Mouse (Mus musculus): Measurements from ENCODE around the gene Rbm39.

Gene Rbm39

DNA sequence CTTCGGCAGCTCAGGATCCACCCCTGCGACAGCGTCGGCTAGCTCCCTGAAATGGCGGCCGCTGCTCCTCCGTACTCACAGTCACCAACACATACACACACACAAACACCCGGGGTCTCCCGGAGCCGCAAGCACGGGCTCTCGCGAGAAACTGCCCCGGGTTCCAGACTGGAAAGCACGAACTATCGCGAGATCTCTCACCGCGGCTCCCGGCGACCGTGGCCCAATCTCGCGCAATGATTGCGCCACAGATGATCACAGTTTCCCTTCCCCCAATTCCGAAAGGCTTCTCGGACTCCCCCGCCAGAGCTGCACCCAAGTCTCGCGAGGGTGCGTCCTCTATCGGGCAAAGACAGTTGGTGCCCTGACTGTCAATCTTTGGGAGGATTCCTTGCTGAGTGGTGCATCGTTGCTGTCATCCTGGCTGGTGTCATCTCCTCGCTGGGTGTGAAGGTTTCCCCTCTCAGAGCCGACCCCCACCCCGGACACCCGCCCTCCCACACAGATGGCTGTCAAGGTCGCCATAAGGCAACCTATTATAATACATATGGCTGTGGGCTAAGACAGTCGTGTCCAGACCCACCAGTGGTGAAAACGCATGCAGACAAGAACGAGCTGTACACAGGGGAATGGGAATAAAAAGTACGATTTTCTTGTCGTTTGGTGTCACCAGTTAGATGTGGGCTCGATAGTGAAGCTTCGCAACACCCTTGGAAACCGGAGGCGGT is at the start of gene Rbm39:
Gene Rbm39, minus strand, starts transcription at position 145 of the 728 bp plus-strand sequence.
- peak; percentile 100 for DNase-seq

DNA sequence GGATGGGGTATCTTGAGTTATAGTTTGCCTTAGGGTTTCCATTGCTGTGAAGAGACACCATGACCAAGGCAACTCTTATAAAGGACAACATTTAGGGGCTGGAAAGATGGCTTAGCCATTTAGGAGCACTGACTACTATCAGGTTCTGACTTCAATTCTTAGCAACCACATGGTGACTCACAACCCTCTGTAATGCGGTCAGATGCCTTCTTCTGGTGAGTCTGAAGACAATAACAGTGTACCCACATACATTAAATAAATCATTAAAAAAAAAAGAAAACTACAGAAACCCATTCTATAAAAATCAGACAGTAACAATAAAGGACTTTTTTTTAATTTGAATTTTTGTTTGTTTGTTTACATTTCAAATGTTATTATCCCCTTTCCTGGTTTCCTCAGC is 49.1 kb upstream of the Rbm39 start:
- DNase-seq: no peak

DNA sequence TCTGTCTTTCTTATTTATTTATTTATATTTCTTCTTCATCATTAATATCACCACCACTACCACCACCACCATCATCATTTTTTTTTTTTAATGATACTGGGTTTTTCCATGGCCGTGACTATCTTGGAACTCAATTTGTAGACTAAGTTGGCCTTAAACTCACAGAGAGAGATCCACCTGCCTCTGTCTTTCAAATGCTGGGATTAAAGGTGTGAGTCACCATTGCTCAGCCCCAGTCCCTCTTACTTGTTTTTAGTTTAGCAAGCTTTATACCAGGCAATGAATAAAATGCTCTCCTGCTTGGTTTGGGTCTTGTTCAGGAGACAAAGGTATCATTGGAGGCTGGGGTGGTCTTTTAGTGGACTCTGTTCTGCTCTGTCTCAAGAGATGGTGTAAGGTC is 47.7 kb upstream of the Rbm39 start:
- no peak for DNase-seq

DNA sequence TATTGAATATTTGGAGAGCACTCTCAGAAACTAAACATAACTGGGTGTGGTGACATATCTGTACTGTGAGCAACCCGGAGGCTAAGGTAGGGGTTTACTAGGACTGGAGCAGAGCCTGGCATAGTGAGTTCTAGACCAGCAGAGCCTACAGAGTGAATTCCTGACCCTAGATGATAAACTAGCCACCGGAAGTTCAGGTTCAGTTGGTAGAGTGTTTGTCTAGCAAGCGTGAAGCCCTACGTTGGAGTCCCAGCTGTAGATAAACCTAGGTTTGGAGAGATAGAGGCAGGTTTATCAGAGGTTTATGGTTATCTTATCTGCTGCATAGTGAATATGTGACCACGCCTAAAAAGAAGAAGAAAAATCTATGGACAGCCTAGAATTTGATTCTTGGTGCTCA is 44.0 kb upstream of the Rbm39 start:
- DNase-seq: no peak

DNA sequence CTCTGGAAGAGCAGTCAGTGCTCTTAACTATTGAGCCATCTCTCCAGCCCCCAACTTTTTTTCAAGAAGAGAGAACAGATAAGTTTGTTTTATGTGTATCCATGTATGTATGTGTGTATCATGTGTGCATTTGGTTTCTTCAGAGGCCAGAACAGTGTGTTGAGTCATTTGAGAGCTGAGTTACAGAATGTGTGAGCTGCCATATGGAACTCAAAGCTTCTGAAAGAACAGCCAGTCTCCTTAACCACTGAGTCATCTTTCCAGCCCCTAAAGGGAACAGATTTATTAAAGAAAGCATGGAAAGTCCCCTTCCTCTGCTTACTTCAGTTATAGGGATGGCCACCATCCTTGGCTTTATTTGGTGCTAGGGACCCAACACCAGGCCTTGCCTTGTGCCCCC is 42.1 kb upstream of the Rbm39 start:
- DNase-seq: no peak

DNA sequence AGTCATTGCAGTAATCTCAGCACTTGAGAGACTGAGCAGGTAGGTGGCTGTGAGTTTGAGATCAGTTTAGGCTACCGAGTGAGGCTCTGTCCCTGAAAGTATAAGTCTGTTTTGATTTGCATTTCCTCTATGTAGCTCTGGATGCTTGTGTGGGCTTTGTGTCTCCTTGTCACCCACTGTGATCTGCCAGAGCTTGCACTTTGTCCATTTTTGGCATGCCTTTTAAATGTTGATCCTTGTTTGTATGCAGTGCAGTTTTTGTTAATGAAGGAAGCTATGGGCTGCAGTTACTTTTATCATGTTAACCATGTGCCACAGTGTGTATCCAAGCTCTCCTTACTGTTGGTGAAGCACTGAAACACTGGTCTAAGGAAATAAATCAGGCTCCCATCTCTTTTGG is 37.7 kb upstream of the Rbm39 start:
- no peak for DNase-seq

DNA sequence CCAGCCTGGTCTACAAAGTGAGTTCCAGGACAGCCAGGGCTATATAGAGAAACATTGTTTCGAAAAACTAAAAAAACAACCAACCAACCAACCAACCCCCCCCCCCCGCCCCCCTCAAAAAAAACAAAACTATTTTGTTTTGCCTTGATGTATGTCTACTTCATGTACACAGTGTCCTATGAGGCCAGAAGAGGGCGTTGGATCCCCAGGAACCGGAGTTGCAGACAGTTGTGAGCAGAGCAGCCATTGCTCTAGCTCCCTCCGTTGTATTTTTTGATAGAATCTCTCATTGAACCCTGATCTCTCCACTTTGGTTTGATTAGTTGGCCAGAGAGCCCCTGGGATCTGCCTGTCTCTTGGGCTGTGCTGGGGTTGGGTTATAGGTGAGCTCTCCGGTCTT is 23.9 kb upstream of the Rbm39 start:
- DNase-seq: no peak

DNA sequence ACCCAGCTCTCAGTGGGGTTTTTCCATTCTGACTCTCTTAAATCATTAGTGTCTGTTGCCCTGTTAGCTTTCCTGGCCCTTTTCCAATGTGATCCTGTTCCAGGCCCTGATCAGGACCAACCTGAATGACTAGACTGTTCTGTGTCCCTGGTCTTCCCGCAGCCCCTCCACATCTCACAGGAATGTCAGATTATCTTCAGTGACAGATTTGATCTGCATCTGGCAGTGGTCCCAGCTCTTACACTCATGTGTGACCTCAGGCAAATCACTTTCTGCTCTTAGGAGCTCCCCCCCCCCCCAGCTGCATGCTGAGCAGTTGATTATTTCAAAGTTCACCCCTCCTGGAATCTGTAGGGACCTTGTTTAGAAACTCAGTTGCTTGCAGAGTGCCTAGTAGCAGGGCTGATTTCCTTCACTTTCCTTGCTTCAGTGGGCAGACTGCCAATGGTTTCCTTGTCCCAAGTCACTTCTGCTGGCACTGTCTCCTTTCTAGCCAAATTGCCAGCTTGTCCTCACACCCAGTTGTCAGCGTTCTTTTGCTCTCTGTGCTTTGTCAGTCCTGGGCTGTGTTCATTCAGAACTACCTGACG is 22.9 kb upstream of the Rbm39 start:
- DNase-seq: peak; percentile 94

DNA sequence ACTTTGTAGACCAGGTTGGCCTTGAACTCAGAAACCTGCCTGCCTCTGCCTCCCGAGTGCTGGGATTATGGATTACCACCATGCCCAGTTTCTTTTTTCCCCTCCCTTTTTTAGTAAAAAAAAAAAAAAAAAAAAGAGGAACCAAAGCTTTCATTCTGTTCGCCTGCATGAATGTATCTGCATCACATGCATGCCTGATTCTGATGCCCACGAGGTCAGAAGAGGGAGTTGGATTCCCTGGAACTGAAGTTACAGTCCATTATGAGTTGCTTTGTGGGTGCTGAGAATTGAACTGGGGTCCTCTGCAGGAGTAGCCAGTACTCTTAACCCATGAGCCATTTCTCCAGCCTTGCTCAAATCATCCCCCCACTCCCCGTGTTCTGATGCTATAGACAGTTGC is 21.4 kb upstream of the Rbm39 start:
- no peak for DNase-seq

DNA sequence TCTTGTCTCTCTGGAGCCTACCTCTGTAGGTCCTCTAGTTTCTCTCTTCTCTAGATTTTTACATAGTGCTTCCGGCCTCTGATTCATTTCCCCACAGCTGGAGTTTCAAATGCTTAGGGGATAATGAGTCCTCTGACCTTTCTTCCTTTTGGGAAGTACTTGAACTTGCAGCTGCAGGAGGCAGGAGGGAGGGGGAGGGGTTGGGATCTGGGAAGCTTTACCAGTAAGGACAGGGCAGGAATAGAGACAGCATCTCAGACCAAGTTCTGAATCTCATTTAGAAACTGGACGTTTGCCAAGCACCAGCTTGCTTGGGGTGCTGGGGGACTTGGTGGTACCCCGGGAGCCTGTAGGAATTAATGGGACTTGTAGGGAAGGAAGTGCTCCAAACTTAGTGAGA is 19.9 kb upstream of the Rbm39 start:
- peak; percentile 91 for DNase-seq

DNA sequence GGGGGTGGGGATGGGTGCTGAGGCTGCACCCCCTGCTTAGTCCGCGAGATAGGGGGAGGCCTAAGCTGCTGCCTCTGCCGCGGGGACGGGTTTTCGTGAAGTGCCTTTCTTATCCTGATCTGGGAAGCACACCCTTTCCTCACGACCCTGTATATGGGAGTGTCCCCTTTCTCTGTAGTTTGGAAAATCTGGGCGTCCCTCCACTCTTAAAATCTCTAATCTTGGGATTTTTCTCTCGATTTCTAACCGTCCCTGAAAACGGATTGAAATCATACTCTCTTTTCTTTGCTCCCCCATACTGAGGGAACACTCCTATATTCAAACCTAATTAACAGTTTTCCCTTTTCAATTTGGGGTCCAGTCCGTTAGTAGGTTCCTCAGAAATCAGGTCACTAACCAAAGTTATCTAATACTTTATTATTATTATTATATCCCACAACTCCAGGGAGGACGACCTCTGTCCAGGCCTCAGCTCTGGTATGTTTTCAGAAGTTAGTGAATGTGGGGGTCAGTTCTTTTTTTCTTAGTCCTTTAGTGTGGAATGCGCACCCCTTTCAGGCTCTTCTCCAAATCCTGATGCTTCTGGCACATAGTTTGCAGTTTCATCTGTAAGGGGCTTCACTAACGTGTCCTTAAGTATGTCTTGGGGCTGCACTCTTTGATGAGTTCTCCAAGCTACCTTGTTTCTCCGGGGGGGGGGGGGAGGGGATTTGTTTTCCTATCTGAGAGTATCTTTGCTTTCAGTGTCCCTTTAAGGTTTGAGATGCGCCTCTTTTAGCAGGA is 17.3 kb upstream of the Rbm39 start:
- DNase-seq: peak; percentile 92

DNA sequence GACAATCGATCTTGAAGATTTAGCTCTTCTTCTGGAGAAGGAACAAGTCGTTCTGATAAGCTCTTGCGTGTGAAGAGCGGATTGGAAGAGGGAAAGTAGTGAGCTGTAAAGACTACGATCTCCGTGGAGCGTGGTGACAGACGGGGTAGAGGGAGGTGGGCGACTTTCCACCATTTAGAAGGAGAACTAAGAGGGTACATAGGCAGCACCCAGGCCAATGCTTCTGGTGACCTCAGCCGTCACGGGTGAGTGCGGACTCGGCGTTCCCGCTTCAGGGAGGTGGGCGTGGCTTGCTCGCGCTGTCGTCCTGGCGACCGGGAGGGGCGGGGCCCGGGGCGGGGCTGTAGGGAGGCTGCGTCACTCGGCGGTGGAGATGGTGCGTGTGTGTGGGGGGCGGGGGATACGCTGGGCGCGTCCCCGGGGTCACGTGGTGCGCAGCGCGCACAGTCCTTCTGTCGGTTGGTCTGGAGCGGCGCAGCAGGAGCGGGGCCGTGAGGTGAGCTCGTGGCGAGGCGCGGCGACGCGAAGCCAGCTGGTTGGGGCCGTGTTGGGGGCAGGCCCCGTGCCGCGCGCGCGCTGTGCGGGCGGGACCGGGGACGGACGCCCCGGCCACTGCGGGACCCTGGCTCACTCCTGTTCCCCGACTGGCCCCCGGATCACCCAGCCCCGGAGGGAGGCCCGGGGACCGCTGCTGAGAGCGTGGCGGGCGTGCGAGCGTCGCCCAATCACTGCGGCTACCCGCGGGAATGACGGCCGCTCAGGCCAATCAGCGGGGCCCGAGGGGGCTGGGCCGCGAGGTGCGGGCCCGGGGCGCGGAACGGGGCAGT is 16.5 kb upstream of the Rbm39 start, which contains the start of gene Phf20:
Gene Phf20, plus strand, starts transcription at position 165 of the 827 bp plus-strand sequence.
- DNase-seq: peak; percentile 100

DNA sequence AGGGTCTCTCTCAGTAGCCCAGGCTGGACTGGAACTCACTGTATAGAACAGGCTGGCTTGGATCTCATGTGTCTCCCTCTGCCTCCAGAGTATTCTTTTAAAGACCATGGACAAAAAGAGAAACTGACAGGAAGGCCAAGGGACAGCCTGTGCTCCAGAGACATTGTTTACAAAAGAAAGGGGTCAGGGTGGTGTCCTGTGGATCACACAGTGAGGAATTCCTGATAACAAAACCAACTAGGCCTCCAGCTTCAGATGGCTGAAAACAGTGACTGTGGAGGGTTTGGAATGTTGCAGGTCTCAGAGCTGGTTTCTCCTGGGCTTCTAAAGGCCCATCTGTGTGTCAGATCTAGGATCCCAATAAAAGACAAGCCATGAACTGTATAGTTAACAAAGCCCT is 14.5 kb upstream of the Rbm39 start:
- DNase-seq: peak; percentile 94

DNA sequence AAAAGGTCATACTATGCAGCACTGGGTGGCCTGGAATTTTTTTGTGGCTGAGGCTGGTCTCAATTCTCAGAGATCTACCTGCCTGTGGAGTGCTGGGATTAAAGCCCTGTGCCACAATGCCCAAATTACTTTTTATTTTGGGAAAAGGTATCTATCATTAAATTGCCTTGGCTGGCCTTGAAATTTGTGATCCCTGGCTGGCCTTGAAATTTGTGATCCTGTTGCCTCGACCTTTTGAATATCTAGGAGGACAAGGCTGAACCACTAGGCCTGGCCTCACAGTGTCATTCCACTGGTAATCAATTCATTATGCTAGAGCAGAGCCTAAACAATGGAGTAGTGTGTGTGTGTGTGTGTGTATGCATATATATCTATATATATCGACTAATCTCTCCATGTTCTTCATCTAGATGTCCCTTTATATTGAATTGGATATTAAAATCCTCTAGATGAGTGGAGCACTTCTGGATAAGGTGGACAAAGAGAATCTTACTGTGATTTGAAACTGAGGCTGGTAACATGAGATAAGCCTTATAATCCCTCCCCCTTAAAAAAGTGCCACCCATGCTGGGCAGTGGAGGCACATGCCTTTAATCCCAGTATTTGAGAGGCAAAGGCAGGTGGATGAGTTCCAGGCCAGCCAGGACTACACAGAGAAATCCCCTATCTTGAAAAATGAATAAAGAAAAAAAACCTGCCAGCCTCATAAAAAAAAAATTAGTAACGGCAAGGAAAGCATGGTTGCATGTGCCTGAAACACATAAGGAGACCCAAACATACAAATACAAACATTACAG is 13.2 kb upstream of the Rbm39 start:
- DNase-seq: peak; percentile 61

DNA sequence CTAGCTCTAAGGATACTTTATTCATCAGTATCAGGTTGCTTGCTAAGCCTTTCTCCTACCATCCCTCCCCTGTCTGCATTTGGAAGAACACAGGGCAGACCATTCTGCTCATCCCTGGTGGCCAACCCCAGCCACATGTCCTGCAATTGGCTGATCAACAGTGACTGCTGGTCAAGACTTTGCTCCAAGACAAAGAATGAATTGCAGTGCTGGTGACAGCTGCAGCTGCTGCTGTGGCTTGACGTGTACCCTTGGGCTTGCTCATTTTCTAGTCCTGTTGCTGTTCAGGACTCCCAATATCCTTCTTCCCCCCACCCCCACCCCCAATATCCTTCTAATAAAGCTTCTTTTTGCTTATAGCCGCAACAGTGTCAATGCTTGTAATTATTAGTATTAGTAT is 12.0 kb upstream of the Rbm39 start:
- peak; percentile 71 for DNase-seq

DNA sequence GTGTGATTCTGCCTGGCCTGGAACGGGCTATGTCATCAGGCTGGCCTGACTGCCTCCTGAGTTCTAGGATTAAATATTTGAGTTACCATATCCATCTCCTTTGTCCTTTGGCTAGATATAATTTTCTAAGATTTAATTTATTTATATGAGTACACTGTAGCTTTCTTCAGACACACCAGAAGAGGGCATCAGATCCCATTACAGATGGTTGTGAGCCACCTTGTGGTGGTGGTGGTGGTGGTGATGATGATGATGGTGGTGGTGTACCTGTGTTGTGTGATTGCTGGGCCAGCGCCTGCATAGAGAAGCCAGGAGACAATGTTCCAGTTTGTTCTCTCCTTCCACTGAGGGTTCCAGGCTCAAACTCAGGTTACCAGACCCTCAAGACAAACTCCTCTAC is 11.5 kb upstream of the Rbm39 start:
- DNase-seq: peak; percentile 80

DNA sequence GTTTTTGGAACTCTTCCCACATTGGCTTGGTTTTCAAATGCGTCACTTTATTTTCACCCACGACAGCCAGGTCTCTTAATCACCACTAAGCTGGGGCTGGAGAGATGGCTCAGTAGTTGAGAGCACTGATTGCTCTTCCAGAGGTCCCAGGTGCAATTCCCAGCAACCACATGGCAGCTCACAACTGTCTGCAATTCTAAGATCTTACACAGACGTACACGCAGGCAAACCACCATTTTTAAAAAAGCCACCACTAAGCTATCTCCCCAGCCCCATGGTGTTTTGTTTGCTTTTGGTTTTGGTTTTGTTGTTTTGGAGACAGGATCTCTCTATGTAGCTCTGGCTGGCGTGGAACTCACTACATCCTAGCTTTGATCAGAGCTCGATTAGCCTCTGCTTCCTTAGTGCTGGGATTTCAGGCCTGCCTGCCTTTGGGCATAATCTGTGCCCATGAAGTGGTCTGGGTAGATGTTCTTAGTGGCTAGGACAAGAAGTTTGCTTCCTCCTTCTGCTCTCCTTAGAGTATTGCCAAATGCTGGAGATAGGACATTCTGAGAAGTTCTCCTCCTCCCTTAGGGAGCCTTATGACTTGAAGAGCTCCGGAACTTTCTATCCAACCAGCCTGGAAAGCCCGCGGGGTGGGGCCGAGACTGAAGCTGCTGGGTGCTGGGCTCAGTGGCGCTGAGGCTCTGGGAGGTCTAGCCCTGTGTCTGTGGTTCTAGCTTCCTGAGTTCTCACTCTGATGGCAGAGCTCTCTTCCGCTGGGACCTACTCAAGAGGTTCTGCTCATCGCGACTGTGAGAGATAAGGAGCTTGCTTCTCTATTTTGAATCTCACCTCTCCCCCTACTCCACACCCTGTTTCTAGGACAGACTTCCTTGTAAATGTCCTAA is 10.2 kb upstream of the Rbm39 start:
- DNase-seq: peak; percentile 97

DNA sequence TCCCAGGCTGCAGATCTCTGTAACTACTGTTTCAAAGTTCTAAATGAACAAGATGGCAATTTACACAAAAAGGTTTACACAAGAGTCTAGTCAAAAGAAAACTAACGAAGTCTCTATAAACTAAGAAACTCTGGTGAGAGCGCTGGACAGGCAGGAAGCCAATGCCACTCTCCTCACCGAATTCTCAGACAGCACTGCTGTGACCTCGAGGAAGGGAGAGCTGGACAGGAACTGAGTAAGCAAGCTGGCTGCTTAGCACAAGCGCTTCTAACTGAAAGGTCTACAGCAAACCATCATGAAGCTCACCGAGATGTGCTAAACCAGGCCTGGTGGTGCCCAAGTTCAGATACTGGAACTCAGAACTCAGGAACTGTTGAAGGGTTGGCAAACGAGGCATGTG is 9.2 kb upstream of the Rbm39 start:
- peak; percentile 81 for DNase-seq

DNA sequence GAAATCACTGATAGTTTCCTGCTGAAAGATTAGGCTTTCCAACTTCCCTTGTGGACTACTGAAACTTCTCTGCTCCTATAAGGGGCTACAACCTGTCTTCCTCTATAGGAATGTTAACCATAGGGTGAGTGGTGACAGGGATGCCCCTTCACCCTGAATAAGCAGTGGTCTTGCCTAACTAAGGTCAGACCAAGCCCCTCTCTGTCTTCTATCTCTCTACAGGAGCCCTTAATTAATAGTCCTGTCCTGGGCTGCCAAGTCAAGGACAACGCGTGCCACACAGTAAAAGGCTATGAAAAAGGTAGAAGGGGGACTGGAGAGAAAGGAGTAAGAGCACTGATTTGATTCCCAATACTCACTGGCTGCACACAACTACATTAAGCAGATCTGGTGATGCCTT is 1.6 kb upstream of the Rbm39 start:
- DNase-seq: peak; percentile 88

DNA sequence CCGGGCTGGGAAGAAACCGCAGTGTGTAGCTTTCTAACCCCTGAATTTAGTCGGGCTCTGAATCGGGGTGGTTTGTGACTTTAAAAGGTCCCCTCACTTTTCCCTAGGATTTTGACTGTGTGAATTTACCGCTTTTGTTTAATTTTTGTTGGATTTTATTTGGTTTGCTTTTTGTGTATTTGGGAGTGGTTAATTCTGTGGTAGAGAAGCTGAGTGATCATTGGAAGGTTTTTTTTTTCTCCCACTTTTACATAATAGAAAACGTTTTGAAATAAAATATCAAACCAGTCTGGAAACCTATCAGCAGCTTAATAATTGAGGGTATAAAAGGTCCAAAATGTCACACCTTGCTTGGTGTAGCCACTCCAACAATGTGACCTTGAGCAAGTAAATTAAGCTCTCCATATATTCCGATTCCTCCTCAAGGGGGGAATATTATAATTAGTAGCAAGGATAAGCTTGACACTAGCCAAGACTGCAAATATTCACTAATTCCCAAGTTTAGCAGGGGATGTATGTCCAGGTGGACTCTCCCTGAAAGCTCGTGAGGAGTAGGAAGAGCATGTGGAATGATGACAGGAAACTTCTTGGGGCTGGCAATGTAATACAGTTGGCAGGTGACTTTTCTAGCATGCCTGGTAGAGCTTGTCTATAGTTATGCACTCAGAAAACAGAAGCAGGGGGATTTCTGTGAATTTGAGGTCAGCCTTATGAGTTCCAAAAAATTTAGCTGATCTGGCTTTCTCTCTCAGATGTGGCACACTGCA is 969 bp upstream of the Rbm39 start:
- peak; percentile 87 for DNase-seq

DNA sequence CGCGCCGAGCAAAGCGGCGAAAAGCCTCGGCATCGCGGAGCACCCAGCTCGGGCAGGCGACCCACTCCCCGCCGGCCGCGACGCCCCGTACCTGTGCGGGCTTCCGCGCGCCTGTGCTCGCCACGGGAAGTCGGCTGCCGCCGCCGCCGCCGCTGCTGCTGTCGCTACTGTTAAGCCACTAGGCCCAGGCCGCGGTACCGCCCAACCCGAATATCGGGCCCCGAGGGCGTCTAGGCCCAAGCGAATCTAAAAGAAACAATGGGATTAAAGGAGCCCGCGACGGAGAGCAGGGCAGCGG is 293 bp downstream of the Rbm39 start:
- no peak for DNase-seq
